Mouse (Mus musculus) liver, embryonic 16.5 days (tissue): ENCODE results near the gene Slco3a1. TPM values are rescaled to one million over a fixed set of nuclear protein-coding genes. Genes with fewer than 3 reads are reported as not detected.

Experiments used
- ATAC-seq: fragments of 200-750 bp; cut with Nextera tagmentation; 2 replicates; pipeline ENCODE4 v1.8.0; 2017; ENCODE audit warnings: low read depth, mild to moderate bottlenecking, moderate number of reproducible peaks, moderate library complexity
- H3K27ac ChIP-seq: fragments of 300-500 bp; sonication (generic); 2 replicates; pipeline ENCODE4 v1.5.1; 2014; ENCODE audit warnings: mild to moderate bottlenecking, low read length
- H3K27me3 ChIP-seq: fragments of 300-500 bp; sonication (generic); 2 replicates; pipeline ENCODE4 v1.6.1; 2014; ENCODE audit warnings: low read depth, low read length, mixed read lengths; ENCODE audit not compliant: control insufficient read depth, insufficient read depth
- H3K36me3 ChIP-seq: fragments of 300-500 bp; sonication (generic); 2 replicates; pipeline ENCODE4 v1.6.1; 2014; ENCODE audit warnings: mild to moderate bottlenecking; ENCODE audit not compliant: control insufficient read depth, insufficient read depth
- H3K4me1 ChIP-seq: fragments of 300-500 bp; sonication (generic); 2 replicates; pipeline ENCODE4 v1.6.1; 2014; ENCODE audit warnings: low read depth, low read length, mixed read lengths; ENCODE audit not compliant: control insufficient read depth
- H3K4me2 ChIP-seq: fragments of 300-500 bp; sonication (generic); 2 replicates; pipeline ENCODE4 v1.6.1; 2014; ENCODE audit warnings: low read depth, low read length, mixed read lengths
- H3K4me3 ChIP-seq: fragments of 300-500 bp; sonication (generic); 2 replicates; pipeline ENCODE4 v1.5.1; 2014; ENCODE audit warnings: low read depth, mild to moderate bottlenecking, low read length
- H3K9ac ChIP-seq: fragments of 300-500 bp; sonication (generic); 2 replicates; pipeline ENCODE4 v1.6.1; 2014; ENCODE audit warnings: low read depth, low read length
- H3K9me3 ChIP-seq: fragments of 300-500 bp; sonication (generic); replicated peaks from 2 replicates; pipeline ENCODE4 v1.6.1; 2016; ENCODE audit warnings: low read length; ENCODE audit not compliant: control insufficient read depth
- WGBS: fragments of 180-500 bp; shearing (Covaris S2); extraction: QIAGEN DNeasy Blood & Tissue Kit; methylation state at CpG from one replicate; pipeline ENCODE4 v1.1.7; 2014; ENCODE audit not compliant: insufficient replicate concordance; 5-methylcytosine and 5-hydroxymethylcytosine counted together
- polyA plus RNA-seq: library from polyadenylated mRNA; unstranded; fragments of >200 nt; fragmentation: Nextera tagmentation; extraction: Ambion mirVana; gene quantifications from 2 replicates; pipeline ENCODE4 v1.2.1, GENCODE M21; 2015

Slco3a1 gene
- polyA plus RNA-seq, 1 experiment from 2014 or later: 1.2 TPM

- Histone ChIP-seq H3K27ac (no peak overlapping the region), H3K27me3 (no peaks in the 10 kb centered on the region), H3K9me3 (no peaks in the 10 kb centered on the region), H3K36me3 (no peaks in the 10 kb centered on the region), H3K9ac (no peak overlapping the region), H3K4me3 (no peak overlapping the region), H3K4me1 (no peaks in the 10 kb centered on the region), H3K4me2 (no peak overlapping the region)
- ATAC-seq: no peak
- whole genome bisulfite sequencing: 50% methylated on average over 4 of the region's 4 CpGs
Measured at GRCm38 (mm10) chr7:74522260-74522659, 32.3 kb downstream of the Slco3a1 start.

- WGBS: 54% methylated on average over 6 of the region's 6 CpGs
Measured at GRCm38 (mm10) chr7:74519386-74519785, 35.2 kb downstream of the Slco3a1 start.

GRCm38 (mm10) chr7:74518776-74519175 is 35.8 kb downstream of the Slco3a1 start:
- Histone ChIP-seq H3K9me3 (no peaks in the 10 kb centered on the region), H3K9ac (no peak overlapping the region), H3K27me3 (no peaks in the 10 kb centered on the region), H3K27ac (no peak overlapping the region), H3K4me3 (no peak overlapping the region), H3K4me1 (no peaks in the 10 kb centered on the region), H3K36me3 (no peaks in the 10 kb centered on the region), H3K4me2 (no peak overlapping the region)
- no peak for ATAC-seq
- 81% methylated on average over 1 of the region's 1 CpGs for WGBS

More at GRCm38 (mm10) chr7:74519386-74519785, 35.2 kb downstream of the Slco3a1 start:
- Histone ChIP-seq H3K27ac (no peak overlapping the region), H3K9me3 (no peaks in the 10 kb centered on the region), H3K4me2 (no peak overlapping the region), H3K27me3 (no peaks in the 10 kb centered on the region), H3K36me3 (no peaks in the 10 kb centered on the region), H3K9ac (no peak overlapping the region), H3K4me3 (no peak overlapping the region), H3K4me1 (no peaks in the 10 kb centered on the region)
- no peak for ATAC-seq

- Histone ChIP-seq H3K9ac (no peak overlapping the region), H3K4me2 (no peak overlapping the region), H3K4me3 (no peak overlapping the region), H3K27ac (no peak overlapping the region), H3K36me3 (no peaks in the 10 kb centered on the region), H3K4me1 (no peaks in the 10 kb centered on the region), H3K27me3 (no peaks in the 10 kb centered on the region), H3K9me3 (no peaks in the 10 kb centered on the region)
- no peak for ATAC-seq
- 70% methylated on average over 5 of the region's 5 CpGs for WGBS
Measured at GRCm38 (mm10) chr7:74518255-74518654, 36.3 kb downstream of the Slco3a1 start.

GRCm38 (mm10) chr7:74510676-74511075 is 43.9 kb downstream of the Slco3a1 start:
- Histone ChIP-seq H3K9ac (no peak overlapping the region), H3K36me3 (no peaks in the 10 kb centered on the region), H3K27ac (no peak overlapping the region), H3K4me1 (no peaks in the 10 kb centered on the region), H3K4me3 (no peak overlapping the region), H3K27me3 (no peaks in the 10 kb centered on the region), H3K4me2 (no peak overlapping the region), H3K9me3 (no peaks in the 10 kb centered on the region)
- no peak for ATAC-seq
- 47% methylated on average over 1 of the region's 1 CpGs for WGBS

GRCm38 (mm10) chr7:74508205-74508604 is 46.4 kb downstream of the Slco3a1 start:
- Histone ChIP-seq H3K4me2 (no peak overlapping the region), H3K9ac (no peak overlapping the region), H3K27ac (no peak overlapping the region), H3K9me3 (no peaks in the 10 kb centered on the region), H3K36me3 (no peaks in the 10 kb centered on the region), H3K27me3 (no peaks in the 10 kb centered on the region), H3K4me3 (no peak overlapping the region), H3K4me1 (no peaks in the 10 kb centered on the region)
- 61% methylated on average over 4 of the region's 4 CpGs for WGBS
- ATAC-seq: no peak

GRCm38 (mm10) chr7:74506856-74507255 is 47.7 kb downstream of the Slco3a1 start:
- Histone ChIP-seq H3K4me2 (no peak overlapping the region), H3K4me3 (no peak overlapping the region), H3K27me3 (no peaks in the 10 kb centered on the region), H3K36me3 (no peaks in the 10 kb centered on the region), H3K4me1 (no peaks in the 10 kb centered on the region), H3K9me3 (no peaks in the 10 kb centered on the region), H3K27ac (no peak overlapping the region), H3K9ac (no peak overlapping the region)
- ATAC-seq: no peak
- 70% methylated on average over 5 of the region's 5 CpGs for WGBS

- Histone ChIP-seq H3K4me3 (no peak overlapping the region), H3K27me3 (no peaks in the 10 kb centered on the region), H3K9ac (no peak overlapping the region), H3K9me3 (no peaks in the 10 kb centered on the region), H3K4me1 (no peaks in the 10 kb centered on the region), H3K36me3 (no peaks in the 10 kb centered on the region), H3K4me2 (no peak overlapping the region), H3K27ac (no peak overlapping the region)
- 73% methylated on average over 10 of the region's 10 CpGs for WGBS
- no peak for ATAC-seq
Measured at GRCm38 (mm10) chr7:74505635-74506034, 48.9 kb downstream of the Slco3a1 start.

GRCm38 (mm10) chr7:74501187-74501586 is 53.4 kb downstream of the Slco3a1 start:
- H3K27me3 ChIP-seq: no peaks in the 10 kb centered on the region
- 70% methylated on average over 10 of the region's 10 CpGs for WGBS

More at GRCm38 (mm10) chr7:74501187-74501586, 53.4 kb downstream of the Slco3a1 start:
- H3K4me1 ChIP-seq: no peaks in the 10 kb centered on the region
- no peak overlapping the region for H3K4me3 ChIP-seq
- H3K9me3 ChIP-seq: no peaks in the 10 kb centered on the region
- no peaks in the 10 kb centered on the region for H3K36me3 ChIP-seq
- no peak for ATAC-seq
- no peak overlapping the region for H3K4me2 ChIP-seq
- H3K9ac ChIP-seq: no peak overlapping the region
- H3K27ac ChIP-seq: no peak overlapping the region
